Mouse (Mus musculus) heart, adult 2 months (tissue): ENCODE results near the gene Cmtm8.

Experiments
- CTCF ChIP-seq: fragments of 200-600 bp; IDR thresholded peaks from 2 replicates; pipeline ENCODE4 v1.8.1; 2022; ENCODE audit warnings: antibody characterized with exemption, mild to moderate bottlenecking, moderate library complexity
- EP300 ChIP-seq: fragments of 200-500 bp; IDR thresholded peaks from 2 replicates; pipeline ENCODE4 v1.6.1; 2011; ENCODE audit warnings: low read depth, low read length, control low read depth; ENCODE audit not compliant: insufficient read depth
- POLR2A ChIP-seq: fragments of 200-500 bp; IDR thresholded peaks from 2 replicates; pipeline ENCODE4 v1.6.1; 2011; ENCODE audit warnings: mild to moderate bottlenecking, low read depth, low read length, control low read depth; ENCODE audit not compliant: insufficient read depth

DNA sequence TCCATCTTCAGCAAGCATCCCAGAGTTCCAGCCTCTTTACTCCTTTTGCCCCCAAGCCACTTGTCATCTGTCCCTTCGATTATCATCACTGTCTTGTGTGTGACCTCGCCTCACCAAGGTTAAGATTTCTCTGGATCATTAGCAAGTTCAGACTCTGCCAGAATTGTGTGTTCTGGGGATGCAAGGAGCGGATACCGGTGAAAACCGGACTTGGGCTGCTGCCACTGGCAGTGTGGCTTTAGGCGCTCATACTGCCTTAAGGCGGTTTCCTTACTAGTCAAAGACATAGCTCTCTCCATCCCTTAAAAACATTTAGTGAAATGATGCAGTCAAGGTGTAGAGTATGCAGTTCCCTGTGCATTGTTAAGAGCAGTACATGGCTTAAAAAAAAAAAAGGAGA lies 65.1 kb downstream of the Cmtm8 start:
- no peak for TF ChIP-seq CTCF
- TF ChIP-seq POLR2A: no peak
- no peak for TF ChIP-seq EP300
